Mouse (Mus musculus): ENCODE data around the gene Peli1.

Gene Peli1

GRCm38 (mm10) chr11:21092621-21093020, 1.5 kb downstream of the Peli1 start:
- in situ Hi-C loops (cut with MboI, MseI): no loop called here

GRCm38 (mm10) chr11:21093081-21093815, 2.2 kb downstream of the Peli1 start:
- in situ Hi-C loops (cut with MboI, MseI): no loop called here

- in situ Hi-C loops (cut with MboI, MseI): loop anchor here (5.0 kb wide), 1 partner anchor 81 kb away; no protein-coding TSS in a partner anchor
Observed at GRCm38 (mm10) chr11:21096590-21096989, 5.5 kb downstream of the Peli1 start.

- in situ Hi-C loops (cut with MboI, MseI): loop anchor here (5.0 kb wide), 1 partner anchor 79 kb away; no protein-coding TSS in a partner anchor
Observed at GRCm38 (mm10) chr11:21098457-21098856, 7.4 kb downstream of the Peli1 start.

- in situ Hi-C loops (cut with MboI, MseI): loop anchor here (25.0 kb wide), 1 partner anchor 1587 kb away; no protein-coding TSS in a partner anchor
Observed at GRCm38 (mm10) chr11:21100704-21101103, 9.6 kb downstream of the Peli1 start.

GRCm38 (mm10) chr11:21101286-21101685, 10.2 kb downstream of the Peli1 start:
- in situ Hi-C loops (cut with MboI, MseI): loop anchor here (25.0 kb wide), 1 partner anchor 1586 kb away; no protein-coding TSS in a partner anchor

- in situ Hi-C loops (cut with MboI, MseI): loop anchor here (25.0 kb wide), 1 partner anchor 1585 kb away; no protein-coding TSS in a partner anchor
Observed at GRCm38 (mm10) chr11:21102273-21103005, 11.3 kb downstream of the Peli1 start.

DNA sequence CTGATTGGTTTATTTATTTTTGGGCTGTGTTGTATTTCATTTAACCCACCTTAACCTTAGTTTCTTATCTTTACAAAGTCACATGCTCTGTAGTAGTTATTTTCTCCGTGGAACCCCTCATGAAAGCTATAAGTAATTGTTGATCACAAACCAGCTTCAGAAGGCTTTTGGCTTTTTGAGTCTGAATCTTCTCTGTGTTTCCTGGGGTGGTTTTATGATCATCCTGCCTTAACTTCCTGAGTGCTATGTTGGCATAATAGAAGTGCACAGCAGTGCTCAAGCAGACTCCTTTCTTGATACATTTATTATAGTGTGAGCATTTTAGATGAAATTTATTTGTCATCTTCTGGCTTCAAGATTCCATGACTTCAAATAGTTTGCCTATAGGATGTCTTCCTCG, 12.1 kb downstream of the Peli1 start:
- in situ Hi-C loops (cut with MboI, MseI): loop anchor here (25.0 kb wide), 1 partner anchor 1584 kb away; no protein-coding TSS in a partner anchor

- in situ Hi-C loops (cut with MboI, MseI): loop anchor here (25.0 kb wide), 1 partner anchor 1582 kb away; no protein-coding TSS in a partner anchor
Observed at GRCm38 (mm10) chr11:21105393-21105792, 14.3 kb downstream of the Peli1 start.

- in situ Hi-C loops (cut with MboI, MseI): loop anchor here (25.0 kb wide), 1 partner anchor 1580 kb away; no protein-coding TSS in a partner anchor
Observed at GRCm38 (mm10) chr11:21107120-21107519, 16.0 kb downstream of the Peli1 start.

DNA sequence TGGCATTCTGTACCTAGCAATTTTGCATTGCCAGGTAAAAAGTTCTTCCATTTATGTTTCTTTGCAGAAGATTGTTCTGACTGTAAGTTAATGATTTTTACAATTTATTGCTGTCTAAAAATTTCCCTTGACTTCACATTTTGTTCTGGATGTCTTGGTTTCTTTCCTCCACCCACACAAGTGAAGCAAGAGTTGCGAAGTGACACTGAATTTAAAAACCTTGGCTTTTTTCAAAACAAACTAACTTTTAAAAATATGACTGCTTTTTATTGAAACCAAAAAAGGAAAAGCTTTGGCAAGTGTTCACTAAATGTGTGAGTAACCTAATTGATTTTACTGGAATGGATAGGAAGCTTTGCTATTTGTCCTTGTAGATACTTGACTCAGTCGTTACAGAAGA, 18.2 kb downstream of the Peli1 start:
- in situ Hi-C loops (cut with MboI, MseI): loop anchor here (25.0 kb wide), 1 partner anchor 1578 kb away; no protein-coding TSS in a partner anchor

DNA sequence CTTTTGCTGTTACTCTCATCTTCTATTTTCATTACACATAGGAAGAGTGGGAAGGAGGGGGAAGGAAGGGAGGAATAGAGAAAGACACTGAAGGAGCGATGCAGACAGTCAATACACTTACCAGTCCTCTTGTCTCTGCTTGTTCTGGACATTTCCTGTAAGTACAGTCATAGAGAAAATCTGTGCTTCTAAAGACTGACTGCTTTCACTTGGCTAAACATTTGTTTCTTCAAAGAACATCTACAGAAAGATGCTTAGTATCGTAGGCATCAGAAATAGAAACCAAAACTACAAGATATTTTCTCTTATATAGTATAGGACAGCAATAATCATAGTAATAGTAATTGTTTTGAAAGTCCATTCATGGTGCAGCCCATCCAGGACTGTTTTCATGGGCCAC, 23.4 kb downstream of the Peli1 start:
- in situ Hi-C loops (cut with MboI, MseI): loop anchor here (25.0 kb wide), 1 partner anchor 1573 kb away; no protein-coding TSS in a partner anchor

DNA sequence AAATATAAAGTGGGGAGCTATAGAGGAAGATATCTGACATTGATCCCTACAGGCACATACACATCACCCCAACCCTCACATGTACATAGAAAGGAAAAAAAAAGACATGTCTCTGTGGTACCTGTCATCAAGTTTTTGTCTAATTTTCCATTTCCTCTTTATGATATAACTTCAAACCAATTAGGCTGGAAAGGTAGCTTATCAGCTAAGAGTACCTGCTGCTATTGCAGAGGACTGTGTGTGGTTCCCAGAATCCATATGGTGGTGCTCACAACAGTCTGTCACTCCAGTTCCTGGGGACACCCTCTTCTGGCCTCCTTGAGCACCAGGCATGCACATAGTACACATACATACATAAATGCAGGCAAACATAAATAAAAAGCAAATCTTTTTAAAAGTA, 24.7 kb downstream of the Peli1 start:
- in situ Hi-C loops (cut with MboI, MseI): loop anchor here (25.0 kb wide), 1 partner anchor 1571 kb away; no protein-coding TSS in a partner anchor

GRCm38 (mm10) chr11:21116623-21117295, 25.7 kb downstream of the Peli1 start:
- in situ Hi-C loops (cut with MboI, MseI): loop anchor here (25.0 kb wide), 1 partner anchor 1571 kb away; no protein-coding TSS in a partner anchor

DNA sequence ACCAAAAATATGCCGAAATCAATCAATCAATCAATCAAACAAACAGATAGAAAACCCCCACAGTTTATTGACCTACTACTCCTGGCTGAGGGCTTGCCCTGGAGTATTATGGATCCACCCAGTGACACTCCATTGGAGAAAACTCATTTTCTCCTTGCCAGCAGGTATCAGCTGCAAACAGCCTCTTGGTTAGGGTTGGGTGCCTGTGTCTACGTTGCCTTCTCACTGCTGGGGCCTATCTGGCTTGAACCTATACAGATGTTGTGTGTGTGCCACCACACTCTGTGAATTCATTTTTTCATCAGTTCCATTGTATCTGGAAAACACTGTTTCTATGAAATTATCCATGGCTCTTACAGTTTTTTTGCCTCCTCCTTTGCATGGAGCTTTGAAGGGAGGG, 30.6 kb downstream of the Peli1 start:
- in situ Hi-C loops (cut with MboI, MseI): loop anchor here (25.0 kb wide), 1 partner anchor 1566 kb away; no protein-coding TSS in a partner anchor

DNA sequence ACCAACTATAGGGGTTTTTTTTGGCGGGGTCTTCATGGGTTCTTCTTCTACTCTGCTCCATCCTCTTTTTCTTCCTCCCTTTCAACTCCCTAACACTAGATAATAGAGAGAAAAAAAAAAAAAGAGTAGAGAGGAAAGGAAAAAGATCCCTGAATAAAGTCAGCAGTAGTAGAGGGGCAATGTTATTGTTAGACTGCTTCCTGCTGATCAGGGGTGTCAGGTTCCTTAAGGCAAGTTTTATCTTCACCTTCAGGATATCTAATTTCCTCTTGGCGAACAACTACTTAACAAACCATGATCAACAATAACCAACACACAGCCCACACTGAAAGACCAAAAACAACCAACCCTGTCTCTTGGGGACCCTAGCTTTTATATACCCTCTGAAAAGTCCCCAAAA, 31.3 kb downstream of the Peli1 start:
- in situ Hi-C loops (cut with MboI, MseI): loop anchor here (25.0 kb wide), 1 partner anchor 1565 kb away; no protein-coding TSS in a partner anchor

- in situ Hi-C loops (cut with MboI, MseI): no loop called here
Observed at GRCm38 (mm10) chr11:21131692-21132091, 40.6 kb downstream of the Peli1 start.

DNA sequence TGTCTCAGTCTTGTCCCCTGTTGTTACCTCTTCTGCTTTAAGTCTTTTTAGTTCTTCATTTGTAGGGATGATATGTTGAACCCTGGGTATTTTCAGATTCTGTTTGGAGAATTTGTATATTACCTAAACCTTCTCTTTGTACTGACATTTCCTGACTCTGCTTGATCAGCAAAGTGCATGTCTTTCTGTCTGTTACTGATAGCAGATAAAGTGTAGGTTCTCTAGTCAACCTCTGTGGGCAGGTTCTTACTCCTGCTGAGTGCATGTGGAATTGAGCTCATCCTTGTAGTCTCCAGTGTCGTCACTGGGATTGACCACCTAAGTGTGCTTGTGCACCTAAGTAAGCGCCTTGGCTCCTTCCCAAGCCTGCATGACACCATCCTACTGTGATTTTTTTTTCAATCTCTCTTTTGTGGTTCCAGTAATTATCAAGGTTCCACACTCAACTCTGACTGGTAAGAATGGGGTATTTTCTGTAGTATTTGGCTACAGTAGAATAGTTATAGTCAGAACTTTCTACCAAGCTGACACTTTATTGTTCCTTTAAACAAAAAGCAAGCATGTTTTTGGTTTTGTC, 43.9 kb downstream of the Peli1 start:
- in situ Hi-C loops (cut with MboI, MseI): no loop called here

- in situ Hi-C loops (cut with MboI, MseI): no loop called here
Observed at GRCm38 (mm10) chr11:21139453-21139852, 48.4 kb downstream of the Peli1 start.

DNA sequence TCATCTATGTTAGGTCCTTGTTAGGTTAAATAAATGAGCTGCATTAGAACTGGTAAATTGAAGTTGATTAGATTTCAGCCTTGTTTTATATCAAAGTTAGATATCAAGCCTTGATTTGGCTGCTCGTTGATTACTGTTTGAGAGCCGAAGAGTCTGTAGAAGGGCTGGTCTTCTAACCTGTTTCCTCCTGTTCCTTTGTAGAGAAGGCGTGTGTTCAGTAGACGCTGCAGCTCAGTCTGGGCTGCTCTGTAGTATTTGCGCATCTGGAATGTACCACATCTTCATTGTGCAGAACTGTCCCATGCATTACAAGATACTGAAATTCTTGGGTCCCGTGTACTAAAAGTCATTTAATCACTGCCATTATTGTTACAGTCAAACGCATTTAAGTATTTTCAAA, 50.2 kb downstream of the Peli1 start:
- in situ Hi-C loops (cut with MboI, MseI): no loop called here

GRCm38 (mm10) chr11:21141755-21142154, 50.7 kb downstream of the Peli1 start:
- in situ Hi-C loops (cut with MboI, MseI): no loop called here
